Mouse (Mus musculus) frontal cortex, postnatal 14 days (tissue): ENCODE results near the gene Gpr84.

ENCODE experiments used
- DNase-seq, 2 experiments: peaks; one replicate each; pipeline ENCODE4 v3.0.0; 2022; ENCODE audit warnings: low spot score in 2 of 2

Gpr84 gene

DNA sequence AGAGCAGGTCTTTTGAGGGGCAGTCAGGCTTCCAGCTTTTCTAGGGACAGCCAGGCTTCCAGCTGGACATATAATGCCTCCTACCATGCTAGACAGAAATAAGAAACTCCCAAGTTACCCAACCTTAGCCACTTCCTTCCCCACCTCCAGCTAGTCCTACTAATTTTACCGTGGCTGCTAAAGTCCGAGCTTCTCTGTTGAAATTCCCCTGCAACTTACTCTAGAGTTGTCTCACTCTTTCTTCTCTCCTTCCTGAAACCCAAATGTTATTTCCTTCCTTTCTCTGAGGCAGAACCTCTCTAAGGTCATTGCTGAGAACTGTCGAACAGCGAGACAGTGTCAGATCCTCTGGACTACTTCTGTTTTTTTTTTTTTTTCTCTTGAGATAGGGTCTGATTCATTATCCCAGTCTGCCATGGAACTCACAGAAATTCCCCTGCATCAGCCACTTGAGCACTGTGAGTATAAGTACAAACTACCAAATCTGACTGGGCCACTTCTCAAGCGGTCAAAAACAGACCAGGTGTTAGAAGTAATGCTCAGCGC lies at the start of gene Gpr84:
Gene Gpr84 (minus strand): TSS at position 248 of the 546 bp plus-strand sequence.
- no peak for DNase-seq

DNA sequence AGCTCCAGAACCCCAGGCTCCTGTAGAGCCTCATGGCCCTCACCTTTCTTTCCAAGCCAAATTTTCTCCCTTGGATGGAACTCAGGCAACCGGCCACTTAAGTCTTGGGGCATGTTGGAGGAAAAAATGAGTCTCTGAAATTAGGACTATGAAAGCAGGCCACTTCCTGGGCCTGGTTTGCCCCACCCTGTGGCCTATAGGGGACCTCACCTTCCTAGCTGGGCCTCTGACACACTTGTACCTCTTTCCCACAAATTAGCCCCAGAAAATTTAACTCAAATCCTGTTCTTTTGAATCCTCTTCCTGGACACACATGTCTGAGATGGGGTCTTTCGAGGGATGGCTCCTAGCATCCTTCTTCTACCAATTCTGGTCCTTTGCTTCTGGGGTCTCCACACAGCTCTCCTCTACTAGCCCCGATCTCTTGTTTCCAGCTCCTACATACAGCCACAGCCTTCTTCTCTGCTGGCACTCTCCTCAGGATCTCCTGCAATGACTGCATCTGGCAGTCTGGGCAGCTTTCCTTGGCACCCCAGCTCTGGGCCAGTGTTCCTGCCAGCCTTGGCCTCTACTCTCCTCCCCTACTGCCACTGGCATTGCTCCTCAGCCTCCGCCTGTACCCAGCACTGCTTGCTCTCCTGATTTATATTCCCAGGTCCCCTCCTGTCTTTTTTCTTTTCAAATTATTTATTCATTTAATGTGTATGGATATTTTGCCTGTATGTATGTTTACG lies 49.6 kb upstream of the Gpr84 start:
- DNase-seq: no peak

DNA sequence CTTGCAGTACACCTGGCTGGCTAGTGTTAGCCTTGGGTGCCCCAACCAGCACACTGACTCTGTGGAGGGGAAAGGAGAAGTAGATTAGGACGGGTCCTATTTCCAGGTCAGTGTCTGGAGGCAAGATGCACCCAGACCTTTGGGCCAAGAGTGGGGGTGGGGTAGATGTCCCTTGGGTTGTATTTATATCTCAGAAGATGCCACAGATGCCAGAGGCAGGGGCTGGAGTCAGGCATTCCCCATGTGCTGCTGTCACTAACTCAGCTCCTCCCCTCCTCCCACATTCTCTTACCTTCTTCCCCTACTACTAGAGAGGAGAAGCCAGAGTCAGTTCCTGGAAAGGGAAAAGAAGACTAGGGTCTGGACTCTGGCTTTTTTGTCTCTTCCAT lies 48.7 kb upstream of the Gpr84 start:
- no peak for DNase-seq

DNA sequence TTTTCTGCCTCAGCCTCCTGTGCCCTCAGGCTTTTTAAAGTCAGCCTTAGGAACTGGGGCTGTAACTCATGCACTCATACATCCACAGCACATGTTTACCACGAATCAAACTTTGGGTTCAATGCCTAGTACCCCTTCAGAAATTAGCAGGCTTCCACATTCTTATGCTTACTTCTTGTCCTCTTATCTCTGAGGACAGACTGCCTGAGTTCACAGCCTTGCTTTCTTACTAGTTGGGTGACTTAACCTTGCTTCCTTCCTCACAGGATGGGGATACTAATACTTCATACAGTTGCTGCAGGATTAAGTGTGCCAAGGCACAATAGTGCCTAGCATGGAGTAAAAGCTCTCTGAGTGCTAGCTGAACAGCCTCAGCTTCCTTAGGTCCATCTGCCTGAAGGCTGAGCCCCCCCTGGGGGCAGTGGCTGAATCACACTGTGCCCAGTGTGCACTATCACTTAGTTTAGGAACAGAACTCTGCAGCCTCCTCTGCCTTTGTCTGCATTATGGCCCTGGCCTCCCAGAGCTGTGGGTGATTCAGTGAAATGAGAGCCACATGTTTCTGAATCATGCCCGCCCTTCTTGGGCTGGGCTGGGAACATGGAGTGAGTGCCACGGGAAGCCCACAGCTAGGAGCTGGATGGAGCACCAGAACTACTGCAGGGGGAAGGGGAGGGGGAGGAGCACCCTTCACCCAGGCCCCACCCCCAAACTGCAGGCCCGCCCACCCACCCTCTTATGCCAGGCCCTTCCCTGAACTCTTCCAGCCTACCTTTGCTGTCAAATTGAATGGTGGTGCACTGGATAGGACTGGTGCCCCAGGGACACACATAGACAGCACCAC lies 48.1 kb upstream of the Gpr84 start:
- DNase-seq: no peak

DNA sequence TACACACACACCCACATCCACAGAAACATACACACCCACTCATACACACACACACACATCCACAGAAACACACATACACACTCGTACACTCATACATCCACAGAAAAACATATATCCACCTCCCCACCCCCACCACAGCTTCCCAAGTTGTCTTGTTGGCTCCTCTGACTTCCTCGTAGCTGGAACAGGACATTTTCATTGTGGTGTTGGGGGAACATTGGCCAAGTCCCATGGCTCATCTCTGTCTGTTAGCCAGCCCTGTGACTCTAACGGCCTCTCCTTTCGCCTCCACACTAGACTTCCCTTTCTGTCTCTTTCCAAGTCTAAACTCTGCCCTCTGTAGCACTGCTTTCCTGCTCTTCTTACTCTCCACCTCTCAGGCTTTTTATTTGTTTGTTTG lies 47.4 kb upstream of the Gpr84 start:
- no peak for DNase-seq

DNA sequence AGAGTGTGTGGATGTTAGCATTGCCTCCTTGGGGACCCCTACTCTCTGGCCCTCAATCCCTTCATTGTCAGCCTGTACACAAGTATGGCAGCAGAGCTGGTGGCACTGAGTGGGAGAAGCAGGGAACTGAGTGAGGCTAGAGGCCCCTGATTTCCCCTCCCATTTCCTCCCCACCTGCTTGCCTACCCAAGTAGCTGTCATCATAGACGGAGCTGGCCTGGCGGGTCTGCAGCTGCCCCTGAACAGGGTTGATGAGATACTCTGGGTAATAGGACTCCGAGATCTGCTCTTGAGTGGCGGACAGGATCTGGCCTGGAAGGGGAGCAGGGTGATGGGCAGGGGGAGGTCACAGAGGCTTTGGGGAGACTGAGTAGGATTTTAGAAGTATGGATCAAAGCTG lies 45.7 kb upstream of the Gpr84 start:
- no peak for DNase-seq

DNA sequence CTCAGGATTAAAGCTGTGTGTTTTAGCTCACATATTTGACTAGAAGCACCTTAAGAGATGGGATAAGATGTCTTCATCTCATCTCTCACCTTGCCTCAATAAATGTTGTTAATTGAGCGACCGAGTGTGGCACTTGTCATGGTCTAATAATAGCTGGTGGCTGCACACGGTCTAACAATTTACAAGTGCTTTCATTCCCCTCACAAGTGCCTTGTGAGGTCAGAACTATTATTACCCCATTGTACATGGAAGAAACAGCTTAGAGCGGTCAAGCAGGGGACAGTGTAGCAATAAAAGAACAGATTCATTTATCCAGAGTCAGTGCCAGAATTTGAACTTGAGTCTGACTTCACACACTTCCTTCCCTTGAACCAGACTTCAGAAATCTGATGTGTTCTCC lies 45.0 kb upstream of the Gpr84 start:
- DNase-seq: no peak

DNA sequence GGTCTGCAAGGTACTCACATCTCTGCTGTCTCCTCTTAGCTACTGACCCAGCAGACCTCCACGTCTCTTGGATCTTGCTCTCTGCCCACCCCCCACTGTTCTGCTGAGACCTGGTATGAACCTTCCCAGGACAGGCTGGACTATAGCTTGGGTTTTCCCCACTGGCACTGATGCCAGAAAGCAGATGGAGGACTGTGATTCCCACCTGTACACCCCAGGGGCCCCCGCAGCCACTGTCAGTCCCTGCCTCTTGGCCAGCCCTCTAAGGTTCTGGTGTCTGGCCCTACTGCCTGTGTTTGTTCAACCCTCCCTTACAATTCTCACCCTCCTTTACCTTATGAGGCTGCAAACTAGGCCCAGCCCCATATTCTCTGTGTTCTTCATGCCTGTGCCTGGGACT lies 44.3 kb upstream of the Gpr84 start:
- no peak for DNase-seq

DNA sequence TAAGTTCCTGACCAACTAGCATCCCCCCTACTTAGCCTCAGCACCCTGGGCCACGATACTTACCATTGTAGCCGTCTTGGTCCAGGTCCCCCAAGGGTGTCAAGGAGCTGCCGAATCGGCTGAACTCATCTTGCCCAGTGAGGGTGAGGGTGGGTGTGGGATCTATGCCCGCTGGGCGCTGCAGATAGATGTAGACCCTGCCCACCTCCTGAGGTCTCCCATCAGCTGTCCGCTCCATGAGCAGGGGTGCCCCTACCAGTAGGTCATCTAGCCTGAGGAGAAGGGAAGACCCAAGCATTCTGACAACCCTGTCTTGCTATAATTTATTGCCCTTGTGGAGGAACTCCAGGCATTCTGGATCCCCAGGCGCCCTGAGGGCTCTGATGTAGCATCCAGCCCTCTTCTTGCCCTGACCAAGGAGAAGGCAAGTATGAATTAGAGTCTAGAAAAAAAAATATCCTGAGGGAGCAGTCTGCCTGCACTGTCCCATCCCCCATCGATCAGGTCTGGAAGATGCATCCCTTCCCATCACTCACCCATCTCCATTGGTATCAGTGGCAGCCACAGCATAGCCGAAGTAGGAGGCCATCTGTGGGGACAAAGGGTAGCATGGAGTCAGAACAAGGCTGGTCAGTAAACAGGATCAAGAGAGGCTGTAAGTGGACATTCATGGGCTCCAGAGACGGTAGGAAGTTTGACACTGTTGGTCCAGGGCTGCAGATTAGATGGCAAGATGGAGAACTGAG lies 43.3 kb upstream of the Gpr84 start:
- DNase-seq: no peak

DNA sequence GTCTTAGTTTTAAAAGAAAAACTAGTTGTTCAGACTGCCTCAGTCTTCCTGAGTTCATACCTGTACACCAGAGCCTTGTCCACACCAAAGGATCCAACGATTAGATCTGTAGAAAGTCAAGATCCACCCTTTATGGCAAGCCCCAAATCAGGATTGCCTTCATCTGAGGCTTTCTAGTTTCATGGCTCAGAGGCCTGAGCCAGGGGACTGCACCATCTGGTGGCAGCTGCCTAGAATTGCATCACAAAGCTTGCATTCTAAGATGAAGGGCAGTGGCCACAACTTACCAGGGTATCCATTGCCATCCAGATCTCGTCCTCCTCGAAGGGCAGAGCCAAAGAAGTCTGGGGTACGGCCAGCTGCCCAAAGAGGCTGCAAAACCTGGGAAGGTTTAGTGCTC lies 42.4 kb upstream of the Gpr84 start:
- no peak for DNase-seq

DNA sequence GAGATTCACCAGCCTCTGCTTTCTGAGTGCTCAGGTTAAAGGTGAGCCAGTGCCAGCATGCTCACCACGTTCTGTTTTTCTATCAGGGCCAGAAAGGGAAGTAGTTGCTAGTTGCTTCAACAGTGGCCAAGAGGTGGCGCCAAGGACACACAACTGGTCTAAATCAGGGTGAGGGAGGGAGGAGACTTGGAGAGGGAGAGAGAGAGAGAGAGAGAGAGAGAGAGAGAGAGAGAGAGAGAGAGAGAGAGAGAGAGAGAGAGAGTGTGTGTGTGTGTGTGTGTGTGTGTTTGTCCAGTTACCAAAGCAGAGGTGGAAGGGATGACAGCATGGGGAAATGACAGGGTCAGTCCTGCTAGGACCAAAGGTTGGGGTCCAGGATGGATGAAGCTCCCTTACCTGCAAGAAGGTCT lies 36.9 kb upstream of the Gpr84 start:
- DNase-seq: no peak

DNA sequence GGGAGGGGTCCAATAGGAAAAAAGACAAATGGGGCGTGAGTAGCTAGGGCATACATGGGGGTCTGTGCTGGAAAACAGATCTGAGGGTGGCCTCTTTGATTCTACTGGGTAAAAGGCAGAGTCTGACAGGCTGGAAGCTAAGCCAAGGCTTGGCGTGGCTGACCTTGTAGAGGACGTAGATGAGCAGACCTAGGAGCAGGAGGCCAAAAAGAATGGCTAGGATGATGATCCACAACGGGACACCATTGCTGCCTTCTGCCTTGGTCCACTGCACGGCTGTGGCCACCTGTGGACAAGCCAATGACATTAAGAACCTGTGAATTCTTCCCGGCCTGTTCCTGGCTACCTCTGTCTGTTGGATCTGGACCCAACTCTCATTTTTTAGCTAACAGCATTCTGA lies 35.4 kb upstream of the Gpr84 start:
- no peak for DNase-seq

DNA sequence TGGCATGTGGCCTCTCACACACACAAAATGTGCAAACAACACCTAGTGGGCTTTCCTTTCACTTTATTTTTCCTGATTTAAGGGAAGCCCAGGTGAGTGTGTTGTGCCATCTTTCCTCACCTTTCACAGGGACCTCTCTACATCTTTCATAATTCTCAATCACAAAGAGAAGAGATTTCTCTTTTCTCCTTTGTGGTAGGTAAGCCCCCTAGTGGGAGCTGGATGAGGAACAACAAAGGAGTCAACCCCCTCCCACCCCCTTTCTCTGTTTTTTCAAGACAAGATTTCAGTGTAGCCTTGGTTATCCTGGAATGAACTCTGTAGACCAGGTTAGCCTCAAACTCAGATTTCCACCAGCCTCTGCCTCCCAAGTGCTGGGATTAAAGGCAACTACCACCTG lies 33.1 kb upstream of the Gpr84 start:
- DNase-seq: no peak

DNA sequence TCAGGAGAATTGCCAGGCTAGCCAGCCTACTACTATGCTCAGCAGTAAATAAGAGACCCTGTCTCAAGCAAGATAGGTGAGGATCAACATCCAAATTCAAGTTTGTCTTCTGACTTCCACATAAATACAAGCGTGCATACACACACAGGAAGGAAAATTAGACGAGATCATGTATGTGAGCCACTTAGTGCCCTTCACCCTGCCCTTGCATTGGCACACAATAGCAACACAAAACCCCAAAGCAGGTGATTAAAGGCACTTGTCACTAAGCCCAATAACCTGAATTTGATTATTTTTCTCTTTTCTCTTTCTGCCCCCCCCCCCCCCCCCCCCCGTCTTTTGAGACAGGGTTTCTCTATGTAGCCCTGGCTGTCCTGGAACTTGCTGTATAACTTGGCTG lies 32.6 kb upstream of the Gpr84 start:
- no peak for DNase-seq

DNA sequence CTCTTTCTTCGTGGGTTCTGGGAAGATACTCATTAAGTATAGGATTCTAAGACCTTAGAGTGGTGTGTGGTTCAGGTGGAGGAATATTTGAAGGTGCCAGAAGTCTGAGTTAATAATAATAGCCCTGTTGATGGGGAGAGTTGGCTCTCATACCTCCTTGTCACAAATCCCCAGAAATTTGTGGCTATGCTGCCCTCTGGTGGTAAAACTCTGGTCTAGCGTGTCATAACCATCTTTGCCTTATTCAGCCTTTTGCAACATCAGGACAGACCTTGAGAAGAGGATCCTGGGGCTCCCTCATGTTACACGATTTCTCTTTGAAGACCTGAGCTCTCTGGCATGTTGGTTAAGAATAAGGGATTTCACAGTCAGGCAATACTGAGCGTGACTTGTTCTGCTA lies 32.0 kb upstream of the Gpr84 start:
- peak in 1 of 2 experiments; percentile 82 for DNase-seq

DNA sequence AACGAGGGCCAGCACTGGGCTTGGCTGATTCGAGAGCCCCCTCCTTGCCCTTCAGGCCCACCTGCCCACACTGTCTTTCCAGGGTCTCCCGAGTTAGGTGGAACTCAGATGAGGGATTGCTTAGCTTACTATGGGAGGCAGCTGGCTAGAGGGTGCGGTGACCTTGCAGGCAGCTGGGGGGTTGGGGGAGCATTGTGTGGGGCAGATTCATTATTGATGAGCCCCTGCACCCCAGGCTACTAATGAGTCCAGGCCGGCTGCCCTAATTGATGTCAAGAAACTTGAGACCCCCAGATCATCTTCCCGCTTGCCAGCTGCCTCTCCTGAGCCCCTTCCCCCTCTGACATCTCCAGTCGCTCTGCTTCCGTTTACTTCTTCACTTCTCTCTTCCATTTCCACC lies 31.1 kb upstream of the Gpr84 start:
- no peak for DNase-seq

DNA sequence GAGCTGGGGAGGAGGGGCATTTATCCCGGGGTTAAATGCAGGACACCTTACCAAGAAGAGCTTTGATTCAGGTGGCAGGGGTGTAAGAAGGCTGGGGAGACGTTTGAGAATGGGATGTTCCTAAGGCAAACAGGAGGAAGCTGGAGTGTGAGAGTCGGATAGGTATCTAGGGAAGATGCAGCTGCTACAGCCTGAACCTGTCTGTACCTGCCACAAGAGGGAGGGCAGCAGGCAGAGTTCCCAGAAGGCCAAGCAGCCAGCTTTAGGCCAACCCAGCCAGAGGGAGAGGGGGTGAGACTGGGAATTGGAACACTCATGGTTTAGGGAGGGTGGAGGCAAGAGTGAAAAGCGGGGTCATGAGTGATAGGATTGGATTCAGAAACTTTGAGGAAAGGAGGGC lies 30.4 kb upstream of the Gpr84 start:
- DNase-seq: no peak

DNA sequence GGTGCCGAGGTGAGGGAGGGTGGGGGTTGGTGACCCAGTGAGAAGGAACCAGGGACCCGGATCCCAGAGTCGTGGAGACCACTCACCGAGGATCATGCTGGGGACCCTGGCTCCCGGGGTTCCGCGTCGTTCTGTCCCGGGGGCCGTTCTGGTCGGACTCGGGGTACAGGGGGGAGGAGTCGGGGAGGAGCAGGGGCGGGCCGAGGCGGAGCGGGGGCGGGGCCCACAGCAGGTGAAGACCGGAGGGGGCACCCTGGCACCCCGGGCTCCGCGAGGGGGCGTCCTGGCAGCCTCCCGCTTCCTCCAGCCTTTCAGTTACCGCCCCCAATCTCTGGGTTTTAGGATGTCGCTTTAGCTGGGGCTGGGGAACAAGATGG lies 29.5 kb upstream of the Gpr84 start, which contains the start of gene Zfp385a:
Gene Zfp385a (minus strand): TSS at position 133 of the 377 bp plus-strand sequence.
- DNase-seq: peak; percentile 66

DNA sequence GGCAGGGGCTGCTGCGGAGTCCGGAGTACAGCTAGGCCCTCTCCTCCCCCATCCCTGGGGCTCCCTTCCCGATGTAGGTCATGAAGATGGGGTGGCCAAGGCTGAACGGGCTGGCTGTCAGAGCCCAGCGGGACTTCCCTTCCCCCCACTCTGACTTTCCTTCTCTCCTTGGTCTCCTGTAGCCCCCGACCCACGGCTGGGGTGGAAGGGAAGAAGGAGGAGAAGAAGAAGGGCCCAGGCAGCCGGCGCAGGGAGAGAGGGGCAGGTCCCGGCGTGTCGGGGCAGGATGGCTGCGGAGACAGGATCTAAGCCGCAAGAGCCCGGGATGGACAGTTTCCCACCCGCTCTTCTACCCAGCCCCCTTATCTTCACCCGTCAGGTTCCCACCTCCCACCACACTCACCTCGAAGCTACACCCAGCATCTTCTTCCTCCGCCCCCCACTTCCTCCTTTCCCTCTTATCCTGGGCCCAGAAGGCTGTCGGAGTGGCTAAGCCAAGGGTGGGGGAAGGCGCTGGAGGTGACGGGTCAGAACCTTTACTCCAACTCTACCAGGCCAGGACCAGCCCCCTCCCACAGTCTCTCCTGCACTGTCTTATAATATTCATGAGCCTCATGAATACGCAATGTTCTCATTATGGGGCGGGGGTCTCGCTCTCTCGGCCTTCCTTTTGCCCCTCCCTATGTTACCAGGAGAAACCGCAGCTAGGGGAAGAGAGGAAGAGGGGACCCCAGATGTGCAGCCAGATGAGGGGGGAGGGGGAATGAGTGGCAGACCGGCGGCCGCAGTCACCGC lies 29.0 kb upstream of the Gpr84 start:
- DNase-seq: no peak

DNA sequence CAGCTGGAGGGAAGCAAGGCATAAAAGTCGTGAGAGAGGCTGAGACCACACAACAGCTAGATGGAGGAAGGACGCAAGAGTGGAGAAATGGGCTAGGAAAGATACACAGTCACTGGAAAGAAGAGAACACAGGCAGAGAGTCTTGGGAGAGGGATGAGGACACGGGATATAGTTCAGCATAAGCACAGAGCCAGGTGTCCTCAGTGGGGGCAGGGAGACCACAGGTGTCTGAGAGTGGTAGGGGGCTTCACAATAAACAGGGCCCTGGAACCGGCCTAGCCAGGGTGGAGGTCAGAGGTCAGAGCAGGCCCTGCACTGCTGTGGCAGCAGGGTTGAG lies 28.4 kb upstream of the Gpr84 start:
- DNase-seq: no peak

DNA sequence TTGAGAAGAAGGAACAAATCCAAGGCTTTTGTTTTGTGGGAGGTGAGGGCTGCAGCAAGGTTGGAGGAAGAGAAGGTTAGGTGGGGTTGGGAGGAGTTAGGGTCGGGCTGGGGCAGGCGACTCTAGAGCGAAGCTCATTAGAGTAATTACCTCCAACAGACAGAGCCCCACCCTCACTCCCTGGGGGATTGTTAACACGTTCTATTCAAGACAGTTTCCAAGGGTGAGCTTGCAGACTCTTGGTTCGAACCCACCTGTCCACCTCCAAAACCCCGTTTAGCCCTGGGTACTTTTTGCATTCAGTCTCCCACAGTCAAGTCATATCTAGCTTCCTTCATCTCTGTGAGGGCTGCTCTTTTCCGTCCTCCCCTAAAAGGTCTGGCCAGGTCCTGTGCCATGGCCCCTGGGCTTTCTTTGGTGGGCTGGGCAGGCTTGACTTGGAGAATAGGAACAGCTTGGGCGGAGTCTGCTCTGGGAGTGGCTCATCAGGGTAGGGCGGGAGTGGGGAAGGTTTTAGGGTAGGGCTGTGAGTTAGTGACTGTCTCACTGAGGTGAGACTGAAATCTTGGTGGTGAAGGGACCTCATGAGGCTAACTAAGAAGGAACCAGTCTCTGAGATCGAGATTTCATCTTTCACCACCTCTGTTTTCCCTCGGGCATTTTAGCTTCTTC lies 26.7 kb upstream of the Gpr84 start:
- DNase-seq: no peak
